28 mouse cellular contexts compared by ENCODE assay signal in the genomic region with DNA sequence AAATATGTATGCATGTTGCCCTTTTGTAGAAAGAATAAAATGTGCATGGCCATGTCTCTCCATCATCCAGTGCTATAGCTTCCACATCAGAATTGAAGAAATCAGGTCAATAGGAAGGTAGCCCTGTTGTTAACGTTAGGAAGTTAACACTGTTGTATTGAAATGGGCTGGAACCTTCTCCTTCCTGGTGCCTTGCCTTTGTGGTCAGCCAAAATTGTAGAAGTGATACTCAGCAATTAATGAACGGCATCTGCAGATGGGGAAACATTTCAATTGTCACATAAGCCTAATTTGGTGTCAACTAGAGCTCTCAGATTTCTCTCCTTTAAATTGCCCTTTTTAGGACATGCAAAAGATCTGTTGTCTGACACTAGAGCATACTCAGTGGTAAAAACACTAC.
A peak's percentile ranks its signal among the peaks of the same experiment; 100 is the strongest.
DNase-seq lines count a peak whose midpoint lies in the region; ATAC-seq lines count a peak whose summit lies in the region.
"Had no signal": no experiment of that assay in that cellular context is flagged by ENCODE, and none has a peak within 500 bp of the region (broad histone marks: within the 10 kb centered on the region; RNA-seq: fewer than 3 reads in every experiment).

No protein-coding gene starts in this region.

- H3K36me3 ChIP-seq in midbrain, embryonic 14.5 days (ENCODE audit: control insufficient read depth, insufficient read depth, low read length) = no peaks in the 10 kb centered on the region
- no peaks in the 10 kb centered on the region for H3K36me3 ChIP-seq in forebrain, embryonic 15.5 days
- H3K36me3 ChIP-seq: embryonic facial prominence, embryonic 13.5 days; embryonic facial prominence, embryonic 15.5 days; forebrain, embryonic 10.5 days; forebrain, embryonic 12.5 days; G1E had no signal

- H3K4me3 ChIP-seq in midbrain, embryonic 14.5 days (replicated peaks; ENCODE audit: low read depth, low read length) = no peak overlapping the region
- no peak overlapping the region for H3K4me3 ChIP-seq in forebrain, embryonic 15.5 days
- H3K4me3 ChIP-seq: embryonic facial prominence, embryonic 13.5 days; embryonic facial prominence, embryonic 15.5 days; erythroblast, embryonic 14.5 days; forebrain, embryonic 10.5 days; forebrain, embryonic 12.5 days had no signal

- peak; percentile 76 for ATAC-seq in common myeloid progenitor, adult 5-6 weeks (replicated peaks; ENCODE audit: low read depth, poor library complexity, severe bottlenecking)
- peak; percentile 92 for ATAC-seq in megakaryocyte, adult 5-6 weeks (ENCODE audit: poor library complexity, severe bottlenecking)
- ATAC-seq in midbrain, embryonic 14.5 days (ENCODE audit: low FRiP score, low TSS enrichment) = no peak
- ATAC-seq in forebrain, embryonic 15.5 days (replicated peaks) = no peak
- ATAC-seq: activated CD4-positive, CD25-positive, alpha-beta regulatory T cell, adult 4 months; CD4-positive, CD25-positive, alpha-beta regulatory T cell, adult 4 months; forebrain, embryonic 14.5 days; forebrain, postnatal 0 days; Patski had no signal

- 80% methylated on average over 2 of the region's 2 CpGs for WGBS in midbrain, embryonic 14.5 days
- 69% methylated on average over 2 of the region's 2 CpGs for WGBS in forebrain, embryonic 15.5 days

- no peaks in the 10 kb centered on the region for H3K27me3 ChIP-seq in midbrain, embryonic 14.5 days (ENCODE audit: control insufficient read depth, insufficient read depth, low read length)
- H3K27me3 ChIP-seq in forebrain, embryonic 15.5 days = no peaks in the 10 kb centered on the region
- H3K27me3 ChIP-seq: CH12.LX; embryonic facial prominence, embryonic 13.5 days; embryonic facial prominence, embryonic 15.5 days; forebrain, embryonic 12.5 days had no signal

- intact Hi-C loops in left cerebral cortex, postnatal 10 days (cut with DNase I) = no loop called here

- H3K9me3 ChIP-seq in midbrain, embryonic 14.5 days (ENCODE audit: control insufficient read depth, low read length) = no peaks in the 10 kb centered on the region
- H3K9me3 ChIP-seq in forebrain, embryonic 15.5 days = no peaks in the 10 kb centered on the region
- H3K9me3 ChIP-seq: embryonic facial prominence, embryonic 13.5 days; embryonic facial prominence, embryonic 15.5 days; forebrain, embryonic 10.5 days; forebrain, embryonic 12.5 days had no signal

- H3K4me2 ChIP-seq in midbrain, embryonic 14.5 days (ENCODE audit: low read length) = no peak overlapping the region
- H3K4me2 ChIP-seq in forebrain, embryonic 15.5 days (replicated peaks) = no peak overlapping the region
- H3K4me2 ChIP-seq: embryonic facial prominence, embryonic 13.5 days; embryonic facial prominence, embryonic 15.5 days; forebrain, embryonic 12.5 days had no signal

- H3K9ac ChIP-seq in midbrain, embryonic 14.5 days (replicated peaks; ENCODE audit: low read length) = no peak overlapping the region
- H3K9ac ChIP-seq in forebrain, embryonic 15.5 days (replicated peaks) = no peak overlapping the region
- H3K9ac ChIP-seq: embryonic facial prominence, embryonic 13.5 days; embryonic facial prominence, embryonic 15.5 days; forebrain, embryonic 12.5 days; forebrain, postnatal 0 days had no signal

- no peak overlapping the region for H3K27ac ChIP-seq in midbrain, embryonic 14.5 days (replicated peaks; ENCODE audit: low read depth, low read length)
- H3K27ac ChIP-seq in forebrain, embryonic 15.5 days (replicated peaks) = no peak overlapping the region
- H3K27ac ChIP-seq: embryonic facial prominence, embryonic 13.5 days; embryonic facial prominence, embryonic 15.5 days; forebrain, embryonic 10.5 days; forebrain, embryonic 12.5 days had no signal

- H3K4me1 ChIP-seq in midbrain, embryonic 14.5 days (ENCODE audit: control insufficient read depth, insufficient read depth, low read length) = no peaks in the 10 kb centered on the region
- no peaks in the 10 kb centered on the region for H3K4me1 ChIP-seq in forebrain, embryonic 15.5 days
- H3K4me1 ChIP-seq: embryonic facial prominence, embryonic 13.5 days; embryonic facial prominence, embryonic 15.5 days; forebrain, embryonic 10.5 days; forebrain, embryonic 12.5 days had no signal

- peak; percentile 45 for DNase-seq in A20 (ENCODE audit: low read depth, low spot score)
- DNase-seq in left cerebral cortex, postnatal 10 days (ENCODE audit: extremely low spot score in 1 of 2, low spot score in 2 of 2) = no peak
- DNase-seq in midbrain, embryonic 14.5 days = no peak
- DNase-seq: adrenal gland, adult 8-10 months; adrenal gland, postnatal 14 days; adrenal gland, postnatal 36 days; B cell, adult 2 months; cerebellum, adult 11-12 months; cerebellum, adult 2 months; cerebellum, adult 9-10 months; cerebellum, postnatal 10 days; cerebellum, postnatal 25 days; embryo, embryonic 11 days; forebrain, postnatal 0 days had no signal

Comparison
In these comparisons a context has a peak if more than half of its experiments do, and no peak if none do; other contexts are left out.
1. ATAC-seq: peak in common myeloid progenitor, adult 5-6 weeks (single experiment) and megakaryocyte, adult 5-6 weeks (single experiment); none in midbrain, embryonic 14.5 days (single experiment) and forebrain, embryonic 15.5 days (single experiment).